Mouse (Mus musculus): Measurements from ENCODE around the gene Btbd11.

Gene Btbd11

DNA sequence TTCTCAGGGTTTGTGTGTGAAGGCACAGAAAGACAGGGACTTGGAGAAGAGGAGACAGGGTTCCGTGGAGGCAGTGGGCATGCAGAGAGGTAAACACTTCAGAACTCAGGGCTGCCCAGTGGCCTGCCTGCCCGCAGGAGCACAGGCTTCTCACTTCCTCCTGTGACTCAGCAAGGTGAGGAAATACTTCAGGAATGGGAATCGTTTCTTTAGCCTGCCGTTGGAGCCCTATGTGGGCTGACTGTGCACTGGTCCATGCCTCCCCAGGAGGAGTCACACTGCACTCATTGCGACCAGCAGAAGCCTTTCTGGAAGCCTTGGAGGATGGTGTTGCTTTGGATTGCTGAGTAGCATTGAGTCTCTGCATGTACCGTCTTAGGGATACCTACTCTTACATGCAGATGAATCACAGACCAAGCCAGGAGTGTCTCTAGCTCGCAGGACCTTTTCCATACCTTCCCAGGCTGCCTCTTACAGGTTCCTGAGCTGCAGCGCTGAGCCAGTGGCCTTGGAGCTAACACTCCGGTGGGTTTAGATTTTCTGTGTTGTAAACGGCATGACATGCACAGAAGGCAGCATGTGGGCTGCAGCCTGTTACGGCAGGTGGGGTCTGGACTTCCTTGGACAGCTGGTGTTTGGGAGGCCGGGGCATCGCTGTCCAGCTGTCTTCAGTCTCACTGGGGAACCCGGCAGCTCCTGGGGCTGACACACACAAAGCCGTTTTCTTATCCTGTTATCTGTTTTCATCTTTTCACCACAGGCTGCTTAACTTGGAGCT, 34.4 kb downstream of the Btbd11 start:
- no peak for DNase-seq (ENCODE audit: low read depth, low spot score)

DNA sequence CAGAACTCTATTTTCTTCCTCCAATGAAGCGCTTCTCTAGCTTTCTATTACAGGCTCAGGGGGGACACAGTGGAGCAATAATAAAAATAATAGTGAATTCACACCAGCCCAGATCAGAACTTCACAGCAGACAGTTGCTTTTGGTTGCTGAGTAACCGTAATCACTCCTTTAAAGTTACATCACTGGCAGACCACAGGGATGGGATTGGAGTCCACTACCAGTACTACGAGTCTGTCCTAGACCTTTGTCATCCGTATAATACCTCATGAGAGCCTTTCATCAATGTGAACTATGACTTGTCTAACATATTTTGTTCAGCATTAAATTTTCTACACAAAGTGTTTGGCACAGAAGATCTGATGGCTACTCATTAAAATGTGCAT, 35.0 kb downstream of the Btbd11 start:
- no peak for DNase-seq (ENCODE audit: low read depth, low spot score)

DNA sequence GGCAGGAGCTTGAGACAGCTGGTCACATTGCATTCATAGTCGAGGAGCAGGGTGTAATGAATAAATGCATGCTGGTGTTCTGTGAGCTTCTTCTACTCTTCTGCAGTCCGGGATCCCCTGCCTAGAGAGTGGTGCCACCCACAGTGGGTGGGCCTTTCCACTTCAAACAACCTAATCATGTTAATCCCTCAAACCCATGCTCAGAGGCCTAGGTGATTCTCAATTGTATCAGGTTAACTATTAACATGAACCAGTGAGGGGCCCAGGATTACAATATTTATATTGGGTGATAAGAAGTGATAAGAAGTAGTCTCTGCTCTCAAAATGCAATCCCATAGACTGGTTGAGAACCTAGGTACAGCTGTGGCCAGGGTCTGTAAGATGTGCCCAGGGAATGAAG, 39.1 kb downstream of the Btbd11 start:
- DNase-seq (ENCODE audit: low read depth, low spot score): no peak

DNA sequence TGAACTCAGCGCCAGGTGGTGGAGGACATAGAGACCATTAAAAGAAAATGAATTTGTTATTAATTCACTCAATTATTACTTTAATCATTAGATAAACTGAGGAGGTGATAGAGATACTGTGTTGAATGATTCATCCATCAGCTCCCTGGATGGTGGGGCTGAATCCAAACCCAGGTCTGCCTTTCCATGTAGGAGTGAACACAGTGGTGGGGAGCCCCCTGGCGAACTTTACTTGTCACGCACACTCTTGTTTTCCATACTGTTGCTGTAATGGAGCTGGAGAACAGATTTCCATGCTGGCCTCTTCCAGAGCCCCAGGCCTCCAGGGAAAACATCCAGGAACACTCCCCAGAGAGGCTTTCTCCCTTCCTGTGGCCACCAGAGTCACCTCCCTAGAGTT, 50.6 kb downstream of the Btbd11 start:
- DNase-seq (ENCODE audit: low read depth, low spot score): no peak

DNA sequence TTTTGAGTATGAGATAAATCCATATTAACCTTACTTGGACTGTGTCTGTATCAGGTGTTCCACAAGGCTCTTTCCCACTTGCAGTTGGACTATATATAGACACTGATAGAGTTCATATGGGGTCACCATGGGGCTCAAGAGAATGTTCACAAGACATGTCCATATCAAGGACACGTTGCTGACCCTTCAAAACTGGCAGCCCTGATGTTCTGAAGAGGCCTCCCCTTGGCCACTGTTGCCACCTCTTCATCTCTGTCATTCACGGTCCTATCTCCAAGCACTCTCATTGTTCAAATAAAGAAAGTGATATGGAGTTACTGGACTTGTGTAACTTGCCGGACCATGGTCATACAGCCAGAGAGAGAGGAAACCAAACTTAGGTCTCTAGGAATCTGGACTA, 56.8 kb downstream of the Btbd11 start:
- DNase-seq (ENCODE audit: low read depth, low spot score): no peak

DNA sequence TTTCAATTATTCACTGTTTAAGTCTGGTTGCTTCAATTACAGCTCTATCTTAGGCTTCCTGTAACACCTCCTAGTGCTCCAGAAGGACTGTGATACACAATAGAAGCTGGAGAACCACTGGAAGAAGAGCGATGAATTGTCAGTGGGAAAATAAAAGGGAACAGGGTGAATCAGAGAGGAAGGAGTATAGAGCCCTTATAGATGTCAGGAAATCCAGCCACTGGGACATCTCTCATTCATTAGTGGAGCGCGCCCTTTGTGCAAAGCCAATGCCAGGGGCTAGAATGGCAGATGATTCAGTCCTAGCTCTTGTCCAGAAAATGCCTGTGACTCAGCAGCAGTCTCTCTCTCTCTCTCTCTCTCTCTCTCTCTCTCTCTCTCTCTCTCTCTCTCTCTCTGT, 59.3 kb downstream of the Btbd11 start:
- DNase-seq (ENCODE audit: low read depth, low spot score): no peak

DNA sequence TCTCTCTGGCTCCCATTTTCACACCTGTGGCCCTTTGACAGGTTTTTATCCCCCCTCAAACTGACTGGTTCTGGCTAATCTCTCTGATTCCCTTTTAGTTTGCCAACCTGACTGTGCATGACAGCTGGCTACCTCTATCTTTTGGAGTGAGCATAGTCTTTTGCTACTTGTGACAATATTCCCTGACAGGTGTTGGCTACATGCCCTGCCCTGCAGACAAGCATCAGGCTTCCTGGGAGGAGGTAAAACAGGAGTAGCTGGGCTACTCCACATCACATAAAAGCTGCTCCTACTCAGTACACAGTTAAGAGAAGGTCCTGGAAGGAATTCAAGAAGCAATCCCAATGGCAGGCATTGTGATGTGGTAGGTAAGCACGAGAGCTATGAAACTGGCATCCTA, 60.1 kb downstream of the Btbd11 start:
- DNase-seq (ENCODE audit: low read depth, low spot score): no peak

DNA sequence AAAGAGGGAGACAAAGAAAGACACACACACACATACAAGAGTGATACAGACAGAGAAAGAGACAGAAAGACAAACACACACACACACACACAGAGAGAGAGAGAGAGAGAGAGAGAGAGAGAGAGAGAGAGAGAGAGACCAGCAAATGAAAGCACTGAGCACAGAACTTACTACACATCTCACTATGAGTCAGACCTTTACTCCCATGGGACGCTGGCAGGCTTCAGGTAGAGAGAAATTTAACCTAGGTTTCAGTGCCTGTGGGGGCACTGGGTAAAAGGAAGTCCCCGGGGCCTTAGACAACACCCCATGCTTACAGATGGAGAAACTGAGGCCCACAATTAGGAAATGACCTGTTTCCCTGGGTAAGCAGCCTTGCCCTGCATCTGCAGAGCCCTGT, 61.3 kb downstream of the Btbd11 start:
- DNase-seq (ENCODE audit: low read depth, low spot score): peak; percentile 13

DNA sequence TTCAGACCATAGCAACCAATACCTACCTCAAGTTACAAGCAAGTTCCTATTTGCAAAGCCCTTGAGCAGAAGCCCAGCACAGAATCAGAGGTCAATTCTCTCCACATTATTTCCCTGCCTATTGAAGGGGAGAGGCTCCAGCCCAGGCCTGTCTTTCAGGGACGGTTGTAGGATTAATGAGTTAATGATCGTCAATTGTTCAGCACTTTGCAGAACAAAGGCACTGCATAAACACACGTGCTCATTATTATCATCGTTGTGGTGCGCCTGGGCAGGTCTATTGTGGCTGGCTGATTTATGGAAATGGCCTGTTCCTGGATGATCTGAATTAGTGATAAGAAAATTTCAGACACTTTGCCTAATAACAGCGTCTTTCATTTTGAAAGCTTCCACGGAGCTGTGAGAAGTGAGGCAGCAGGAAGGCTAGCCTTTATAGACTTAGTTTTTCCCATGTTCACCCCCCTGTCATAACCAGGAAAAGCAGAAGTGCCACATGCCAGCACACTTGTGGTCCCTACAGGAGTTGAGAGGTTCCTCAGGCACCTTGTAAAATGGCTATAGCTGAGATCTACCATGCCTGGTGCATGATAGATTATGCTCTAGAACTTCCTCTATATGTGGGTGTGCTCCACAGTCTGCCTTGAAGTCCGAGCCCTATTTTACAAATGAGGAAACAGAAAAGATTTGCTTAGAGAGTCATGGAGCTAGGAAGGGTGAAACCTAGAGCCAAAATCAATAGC, 65.2 kb downstream of the Btbd11 start:
- no peak for DNase-seq (ENCODE audit: low read depth, low spot score)

DNA sequence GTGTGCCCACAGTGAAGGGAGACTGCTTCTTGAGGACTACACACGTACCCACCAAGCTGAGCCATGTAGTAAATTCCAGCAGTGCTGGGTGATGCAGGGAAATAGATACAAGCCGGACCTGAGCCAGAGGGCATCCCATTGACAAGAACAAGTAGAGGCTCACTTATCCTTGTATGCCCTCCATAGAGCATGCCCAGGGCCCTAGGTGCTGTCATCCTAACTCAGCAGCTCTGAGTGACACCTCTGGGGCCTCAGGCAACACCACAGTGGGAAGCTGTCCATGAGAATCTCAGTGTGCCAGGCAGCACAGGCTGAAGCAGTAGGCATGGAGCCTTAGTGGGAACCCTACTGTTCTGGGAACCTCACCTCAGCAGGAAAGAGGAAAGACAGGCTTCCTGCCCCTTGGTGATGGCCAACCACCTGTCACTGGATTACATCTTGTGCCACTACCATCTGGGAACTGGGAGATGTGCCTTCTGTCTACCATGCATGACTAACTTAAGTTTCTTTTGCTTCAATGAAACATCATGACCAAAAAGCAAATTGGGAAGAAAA, 66.7 kb downstream of the Btbd11 start:
- DNase-seq (ENCODE audit: low read depth, low spot score): no peak

DNA sequence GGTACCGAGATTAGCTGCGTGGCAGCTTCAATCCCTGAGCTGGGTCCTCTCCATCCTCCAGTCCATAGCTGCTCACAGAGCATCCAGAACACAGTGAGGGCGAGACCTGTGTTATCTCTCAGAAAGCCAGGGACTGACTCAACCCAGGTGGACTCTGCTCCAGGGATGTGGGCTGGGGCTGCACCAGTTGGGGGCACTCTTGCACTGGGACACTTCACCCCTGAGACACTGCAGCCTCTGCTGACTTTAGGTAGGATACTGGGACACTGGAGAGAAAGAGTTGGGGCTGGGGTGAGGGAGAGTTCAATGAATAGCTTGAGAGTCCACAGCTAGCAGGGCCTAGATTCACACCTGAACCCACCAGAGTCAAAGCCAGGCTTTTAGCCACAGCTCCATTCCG, 69.4 kb downstream of the Btbd11 start:
- DNase-seq (ENCODE audit: low read depth, low spot score): no peak

DNA sequence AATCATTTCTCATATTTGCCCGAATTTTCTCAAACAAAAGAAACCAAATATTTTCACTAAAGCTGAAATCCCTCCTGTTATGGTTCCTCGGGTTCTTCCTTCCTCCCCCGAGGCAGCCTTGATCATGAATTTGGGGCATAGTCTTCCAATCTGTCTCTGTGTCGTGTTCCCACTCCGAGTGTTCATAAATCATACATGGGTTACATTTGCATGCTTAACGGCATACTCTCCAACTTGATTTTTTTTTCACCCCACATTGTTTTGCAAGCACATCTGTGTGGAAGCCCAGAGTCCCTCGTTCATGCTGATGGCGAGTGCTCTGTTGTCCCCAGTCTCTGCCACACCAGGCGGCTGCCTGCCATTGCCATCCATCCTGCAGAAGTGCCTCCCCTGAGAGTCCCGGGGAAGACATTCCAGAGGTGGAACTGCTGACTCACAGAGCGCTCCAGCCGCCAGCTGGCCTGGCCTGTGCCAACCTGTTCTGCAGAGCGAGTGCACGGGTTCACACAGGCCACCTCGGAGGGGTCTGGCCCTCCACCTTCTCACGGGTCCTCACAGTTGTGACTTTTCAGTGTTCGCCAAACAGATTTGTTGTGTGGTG, 72.2 kb downstream of the Btbd11 start:
- DNase-seq (ENCODE audit: low read depth, low spot score): no peak

DNA sequence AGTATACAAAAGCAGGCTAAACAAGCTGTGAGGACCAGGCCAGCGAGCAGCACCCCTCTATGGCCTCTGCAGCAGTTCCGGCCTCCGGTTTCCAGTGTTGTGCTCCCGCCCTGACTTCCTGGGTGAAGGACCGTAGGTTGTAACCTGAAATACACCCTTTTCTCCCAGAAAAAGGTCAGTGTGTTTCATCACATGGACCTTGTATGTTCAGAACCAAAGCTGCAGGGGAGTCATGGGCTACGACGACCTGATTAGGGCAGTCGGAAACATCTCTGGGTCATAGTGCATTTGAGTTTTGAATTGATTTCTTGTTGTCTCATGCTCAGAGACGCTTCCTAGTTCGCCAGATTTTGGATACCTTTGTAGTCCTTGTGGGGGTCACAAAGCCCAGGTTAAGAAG, 74.1 kb downstream of the Btbd11 start:
- DNase-seq (ENCODE audit: low read depth, low spot score): no peak

DNA sequence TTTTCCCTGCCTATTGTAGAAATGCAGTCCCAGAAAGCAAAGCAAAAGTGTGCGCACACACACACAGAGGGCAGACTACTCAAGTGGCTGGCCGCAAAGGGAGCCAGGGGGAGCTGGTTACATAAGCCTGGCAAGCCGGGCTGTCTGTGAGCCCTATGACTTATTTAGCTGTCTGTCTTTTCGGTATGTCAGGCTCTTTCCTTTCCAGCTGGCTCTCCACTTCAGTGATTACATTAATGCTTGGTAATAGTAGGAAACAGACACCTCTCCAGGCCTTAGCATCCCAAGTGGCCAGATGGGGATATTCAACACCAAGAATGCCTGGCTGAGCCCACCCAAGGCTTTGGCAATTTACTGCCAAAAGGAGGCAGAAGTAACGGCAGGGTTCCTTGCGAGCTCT, 77.5 kb downstream of the Btbd11 start:
- no peak for DNase-seq (ENCODE audit: low read depth, low spot score)

DNA sequence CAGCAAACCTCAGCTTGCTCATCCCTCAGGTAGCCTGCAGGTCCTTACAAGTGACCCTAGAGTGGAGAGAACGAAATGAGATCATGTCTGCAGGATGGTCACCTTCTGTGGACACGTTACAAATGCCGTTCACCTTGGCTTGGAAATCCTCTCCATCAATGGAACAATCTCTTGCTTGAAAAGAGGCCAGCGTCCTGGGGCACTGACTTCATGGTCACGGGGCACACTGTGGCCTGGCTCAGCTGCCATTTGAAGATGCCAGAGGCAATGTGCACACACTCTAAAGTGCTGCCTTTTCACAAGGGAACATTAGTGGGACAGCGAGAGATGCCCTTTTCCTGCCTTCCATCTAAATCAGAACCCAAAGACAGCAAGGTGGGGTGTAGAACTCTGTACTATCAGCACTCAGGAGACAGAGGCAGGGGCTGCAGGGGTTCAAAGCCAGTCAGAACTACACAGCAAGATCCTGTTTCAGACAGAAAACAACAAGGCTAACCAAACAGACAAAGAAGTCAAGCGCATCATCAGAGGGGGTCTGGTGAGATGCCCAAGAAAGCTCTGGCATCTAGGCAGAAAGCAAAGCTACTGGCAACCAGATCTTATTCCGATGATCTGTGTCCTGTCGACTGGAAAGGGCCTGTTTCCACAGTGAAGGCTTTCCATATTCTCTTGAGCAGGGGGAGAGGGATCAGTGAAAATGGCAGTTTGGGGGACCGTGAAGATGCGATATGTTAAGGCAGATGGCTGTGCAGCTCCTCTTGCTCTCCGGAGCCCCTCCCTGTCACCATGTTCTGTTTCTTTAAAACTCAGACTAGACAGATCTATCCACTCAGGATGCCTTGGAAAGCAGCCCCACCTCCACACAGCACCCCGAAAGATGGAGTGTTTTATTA, 79.1 kb downstream of the Btbd11 start:
- DNase-seq (ENCODE audit: low read depth, low spot score): no peak

DNA sequence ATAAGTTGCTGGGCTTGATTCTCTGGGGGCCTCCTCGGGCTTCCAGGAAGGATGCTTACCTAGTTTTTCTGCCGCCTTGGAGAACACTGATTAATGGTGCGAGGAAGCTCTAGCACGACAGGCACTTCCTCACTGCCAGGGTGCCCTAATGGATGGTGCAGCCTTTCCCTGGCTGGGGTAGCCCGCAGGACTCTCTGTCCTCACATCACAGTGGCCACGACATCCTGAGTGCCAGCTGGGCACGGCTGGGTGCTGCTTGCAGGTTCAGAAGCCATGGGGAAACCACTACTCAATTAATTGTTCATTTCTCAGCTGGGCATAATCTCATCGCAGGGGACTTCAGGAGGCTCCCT, 79.8 kb downstream of the Btbd11 start:
- DNase-seq (ENCODE audit: low read depth, low spot score): no peak

DNA sequence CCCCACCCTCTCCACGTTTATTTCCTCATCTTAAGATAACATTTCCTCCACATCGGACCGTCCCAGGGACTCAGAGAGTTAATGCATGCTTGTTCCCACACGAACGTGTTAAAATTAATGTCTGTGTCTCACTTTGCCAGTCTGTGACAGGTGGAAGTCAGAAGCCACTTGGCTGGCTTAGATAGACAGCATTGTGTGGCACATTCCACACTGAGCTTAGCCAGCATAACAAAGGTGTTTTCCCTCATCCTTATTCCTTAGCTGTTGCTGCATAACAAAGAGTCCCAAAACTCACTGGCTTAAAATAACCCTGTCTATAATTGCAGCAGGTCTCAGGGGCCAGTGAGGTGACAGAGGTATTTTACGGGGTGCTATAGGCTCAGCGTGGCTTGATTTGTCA, 80.8 kb downstream of the Btbd11 start:
- no peak for DNase-seq (ENCODE audit: low read depth, low spot score)

DNA sequence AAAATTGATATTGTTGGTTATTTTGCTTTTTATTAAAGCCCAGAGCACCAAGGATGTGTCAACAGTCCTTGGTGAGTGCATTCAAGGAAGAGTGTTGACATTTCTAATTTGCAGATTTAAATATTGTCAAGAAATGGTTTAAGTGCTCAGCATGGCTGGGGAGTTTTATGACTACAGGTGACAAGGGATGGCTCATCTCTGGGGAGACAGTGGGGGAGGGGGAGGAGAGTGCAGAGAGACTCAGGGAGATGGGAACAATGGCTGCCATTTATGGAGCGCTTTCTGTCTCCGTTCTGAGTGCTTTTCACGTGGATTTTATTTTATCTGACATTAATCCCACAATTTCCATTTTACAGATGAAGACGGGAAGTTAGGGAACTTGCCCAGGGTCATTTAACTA, 81.9 kb downstream of the Btbd11 start:
- DNase-seq (ENCODE audit: low read depth, low spot score): no peak

DNA sequence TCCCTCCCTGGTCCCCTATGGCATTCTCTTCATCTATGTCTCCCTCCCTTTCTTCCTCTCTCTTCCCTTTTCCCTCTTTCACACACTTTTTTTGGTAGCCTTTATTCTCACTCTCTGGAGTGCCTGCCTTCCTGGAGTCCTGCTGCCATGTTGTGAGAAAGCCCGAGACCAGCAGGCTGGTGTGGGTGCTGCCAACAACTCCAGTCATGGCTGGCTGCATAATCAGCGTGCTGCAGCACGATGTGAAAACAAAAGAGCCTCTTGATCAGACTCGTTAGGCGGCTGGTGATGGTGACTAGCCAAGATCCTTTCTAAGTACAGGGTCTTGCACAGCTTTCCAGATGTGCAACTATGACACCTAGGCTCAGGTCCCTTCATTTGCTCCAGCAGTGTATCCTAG, 82.7 kb downstream of the Btbd11 start:
- no peak for DNase-seq (ENCODE audit: low read depth, low spot score)

DNA sequence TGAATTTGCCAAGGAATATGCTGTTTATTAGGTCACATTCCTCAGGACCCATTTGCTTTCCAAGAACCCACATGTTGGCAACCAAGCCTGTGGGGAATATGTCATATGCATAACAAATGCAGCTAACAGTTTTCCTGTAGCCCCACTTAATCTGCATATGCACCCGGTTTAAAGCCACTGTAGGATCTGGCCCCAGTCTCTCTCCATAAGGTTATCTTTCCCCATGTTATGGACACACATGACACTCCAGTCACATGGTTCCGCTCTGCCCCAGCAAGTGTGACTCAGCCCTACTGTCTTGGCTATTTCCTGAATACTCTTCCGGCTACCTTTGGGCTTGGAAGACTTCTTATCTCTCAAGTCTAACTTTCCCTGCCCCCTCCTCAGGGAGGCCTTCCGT, 86.7 kb downstream of the Btbd11 start:
- DNase-seq (ENCODE audit: low read depth, low spot score): no peak

DNA sequence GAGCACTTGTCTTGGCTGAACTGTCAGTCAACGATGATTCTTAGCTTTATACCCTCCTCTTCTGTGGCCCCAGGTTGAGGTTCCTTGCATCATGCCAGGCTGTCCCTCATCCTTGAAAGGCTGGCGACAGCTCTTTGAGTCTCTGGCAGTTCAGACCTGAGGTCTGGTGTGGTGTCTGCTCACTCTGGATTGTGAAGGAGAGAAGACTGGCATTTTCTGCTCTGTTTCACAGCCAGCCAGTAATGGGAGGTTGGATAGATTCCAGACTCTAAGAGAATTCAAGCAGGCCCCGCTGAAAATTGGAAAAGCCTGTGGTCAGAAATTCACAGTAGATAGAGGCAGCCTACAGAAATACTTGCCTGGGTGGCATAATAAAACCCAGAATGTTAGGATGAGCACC, 87.3 kb downstream of the Btbd11 start:
- no peak for DNase-seq (ENCODE audit: low read depth, low spot score)

Measured in A20 (cell line).